Mouse (Mus musculus) layer of hippocampus, adult 9-10 months (tissue): ENCODE measurements around the gene Otp.

Experiments used
- DNase-seq: peaks from one replicate; pipeline ENCODE4 v3.0.0; 2022; ENCODE audit warnings: low spot score

Gene Otp

DNA sequence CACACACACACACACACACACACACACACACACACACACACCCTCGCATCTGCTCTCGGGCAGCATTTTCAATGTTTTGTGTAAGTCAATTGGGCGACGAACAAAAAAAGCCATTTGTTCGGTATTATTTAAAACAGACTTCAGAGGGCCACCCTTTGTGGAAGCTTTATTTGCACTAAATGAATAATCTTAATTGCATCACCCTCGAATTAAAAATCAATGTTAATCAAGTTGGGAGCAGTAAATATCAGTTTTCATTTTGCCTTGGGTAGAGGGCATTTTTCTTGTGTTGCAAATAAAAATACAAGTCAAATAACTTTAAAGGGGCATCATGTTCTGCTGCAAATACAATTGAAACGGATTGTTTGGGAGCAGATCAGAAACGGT lies 1.4 kb upstream of the Otp start:
- no peak for DNase-seq

DNA sequence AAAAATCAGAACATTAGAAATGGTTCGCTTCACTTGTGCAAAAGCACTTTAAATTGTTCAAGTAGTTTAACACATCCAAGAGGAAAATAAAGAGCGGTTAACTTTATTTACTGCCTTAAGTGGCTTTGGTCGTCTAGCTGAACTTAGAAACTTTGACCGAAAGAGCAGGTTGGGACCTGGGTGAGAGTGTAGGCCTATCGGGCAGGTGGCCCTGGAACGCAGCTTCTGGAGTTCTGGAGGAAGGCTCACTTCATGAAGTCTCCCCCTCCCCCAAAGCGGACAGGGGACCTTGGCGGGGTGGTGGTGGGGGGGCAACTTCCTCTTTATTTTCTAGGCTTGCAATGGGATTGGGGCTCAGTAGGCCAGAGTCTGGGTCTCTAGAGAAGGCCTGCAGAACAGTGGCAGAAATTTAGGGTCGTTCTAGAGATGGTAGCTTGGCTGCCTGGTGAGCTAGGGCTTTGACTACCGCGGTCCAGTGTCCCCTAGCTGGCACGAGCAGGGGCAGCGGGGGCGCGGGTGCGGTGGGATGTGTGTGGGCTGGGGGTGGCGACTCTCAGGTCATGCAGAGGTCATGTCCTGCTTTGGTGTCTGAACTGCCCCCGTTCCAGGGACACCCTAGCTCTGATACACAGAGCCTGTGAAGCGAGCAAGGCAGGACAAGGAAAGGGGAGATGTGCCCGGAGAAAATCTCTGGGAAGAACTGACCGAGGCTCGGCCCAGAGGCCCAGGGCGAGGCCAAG lies 576 bp upstream of the Otp start:
- DNase-seq: no peak

DNA sequence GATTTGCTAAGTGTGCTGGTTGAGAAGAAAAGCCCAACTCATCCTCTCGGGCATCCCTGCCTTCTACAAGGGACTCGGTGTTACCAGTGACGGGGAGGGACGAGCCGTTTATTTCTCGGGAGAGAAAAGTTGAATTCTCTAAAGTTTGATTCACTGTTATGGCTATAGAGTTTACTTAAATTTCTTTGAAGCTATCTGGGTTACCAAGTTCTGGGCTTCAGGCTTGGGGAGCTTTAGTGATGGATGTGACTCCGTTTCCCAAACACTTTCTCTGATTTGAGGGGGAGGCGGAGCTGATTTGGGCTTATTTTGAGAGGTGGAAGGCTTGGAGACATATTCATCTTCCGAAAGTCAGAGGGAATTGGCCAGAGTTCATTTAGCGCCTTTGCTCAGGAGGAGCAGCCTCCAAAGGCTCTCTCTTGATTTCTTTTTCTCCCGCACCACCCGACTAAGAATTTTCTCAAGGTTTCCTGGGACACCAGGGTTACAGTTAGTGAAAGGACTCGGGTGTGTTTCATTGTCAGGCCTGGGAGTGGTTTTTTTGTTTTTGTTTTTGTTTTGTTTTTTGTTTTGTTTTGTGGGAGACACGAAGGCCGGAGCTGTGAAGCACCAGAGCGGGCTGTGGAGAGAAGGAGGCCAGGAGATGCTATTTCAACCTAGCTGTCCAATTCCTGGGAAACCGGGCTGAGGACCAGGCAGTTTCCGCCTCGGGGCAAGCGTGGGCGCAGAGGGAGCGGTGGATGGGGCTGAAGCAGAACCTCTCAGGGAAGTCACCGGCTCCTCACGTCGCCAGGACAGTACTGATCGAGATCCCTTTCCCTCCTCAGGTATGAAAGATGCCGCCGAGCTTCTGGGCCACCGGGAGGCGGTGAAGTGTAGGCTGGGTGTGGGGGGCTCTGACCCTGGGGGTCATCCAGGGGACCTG lies 1.1 kb downstream of the Otp start:
- DNase-seq: no peak

- DNase-seq: no peak
These were observed 1.8 kb downstream of the Otp start for GRCm38 (mm10) chr13:94877211-94877590.

- DNase-seq: no peak
These were observed 2.8 kb downstream of the Otp start for GRCm38 (mm10) chr13:94877991-94878745.

- no peak for DNase-seq
These were observed 5.8 kb downstream of the Otp start for GRCm38 (mm10) chr13:94881201-94881600.

GRCm38 (mm10) chr13:94882221-94882620 lies 6.8 kb downstream of the Otp start:
- DNase-seq: no peak

- no peak for DNase-seq
These were observed 7.3 kb downstream of the Otp start for GRCm38 (mm10) chr13:94882711-94883145.

- no peak for DNase-seq
These were observed 8.0 kb downstream of the Otp start for GRCm38 (mm10) chr13:94883163-94883965.

DNA sequence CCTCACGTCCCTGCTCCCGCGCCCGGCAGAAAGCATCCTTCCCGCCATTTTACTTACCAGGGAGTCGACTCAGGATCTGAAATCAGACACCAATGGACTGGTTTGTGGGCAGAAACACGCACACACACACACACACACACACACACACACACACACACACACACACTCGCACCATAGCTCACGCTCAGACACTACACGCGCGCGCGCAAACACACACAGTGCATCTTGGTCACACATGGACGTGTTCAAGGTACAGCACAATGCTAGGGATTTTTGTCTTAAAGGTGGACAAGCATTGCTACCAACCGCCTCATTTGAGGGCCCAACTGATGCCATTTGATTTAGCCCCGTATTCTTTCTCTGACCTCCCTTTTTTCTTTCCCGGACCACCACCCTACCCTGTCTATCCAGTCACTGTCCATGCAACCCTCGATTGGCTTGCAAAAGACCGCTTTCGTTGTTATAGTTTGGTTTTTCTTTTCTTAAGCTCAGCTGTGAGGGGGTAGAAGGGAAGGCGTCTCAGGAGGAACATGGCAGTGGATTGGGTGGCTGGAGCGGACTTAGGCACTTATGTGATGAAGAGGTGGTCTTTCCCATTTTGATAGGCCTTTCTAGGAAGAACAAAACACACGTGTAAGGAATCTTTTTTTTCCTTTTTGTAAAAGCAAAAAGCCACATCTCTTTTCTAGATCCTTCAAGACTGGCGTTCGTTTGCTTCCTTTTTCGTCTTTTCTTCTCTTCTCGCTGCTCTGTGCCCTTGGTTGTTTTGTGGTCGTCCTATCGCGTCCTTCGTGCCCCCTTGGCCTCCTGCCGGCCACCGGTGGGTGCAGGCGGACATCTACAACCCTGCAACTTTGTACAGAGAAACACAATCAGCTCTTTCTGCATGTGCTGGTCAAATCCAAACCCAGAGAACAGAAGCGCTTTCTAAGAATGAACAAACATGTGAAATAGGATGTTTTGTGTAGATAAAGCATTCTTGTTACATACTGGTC lies 8.9 kb downstream of the Otp start:
- no peak for DNase-seq

DNA sequence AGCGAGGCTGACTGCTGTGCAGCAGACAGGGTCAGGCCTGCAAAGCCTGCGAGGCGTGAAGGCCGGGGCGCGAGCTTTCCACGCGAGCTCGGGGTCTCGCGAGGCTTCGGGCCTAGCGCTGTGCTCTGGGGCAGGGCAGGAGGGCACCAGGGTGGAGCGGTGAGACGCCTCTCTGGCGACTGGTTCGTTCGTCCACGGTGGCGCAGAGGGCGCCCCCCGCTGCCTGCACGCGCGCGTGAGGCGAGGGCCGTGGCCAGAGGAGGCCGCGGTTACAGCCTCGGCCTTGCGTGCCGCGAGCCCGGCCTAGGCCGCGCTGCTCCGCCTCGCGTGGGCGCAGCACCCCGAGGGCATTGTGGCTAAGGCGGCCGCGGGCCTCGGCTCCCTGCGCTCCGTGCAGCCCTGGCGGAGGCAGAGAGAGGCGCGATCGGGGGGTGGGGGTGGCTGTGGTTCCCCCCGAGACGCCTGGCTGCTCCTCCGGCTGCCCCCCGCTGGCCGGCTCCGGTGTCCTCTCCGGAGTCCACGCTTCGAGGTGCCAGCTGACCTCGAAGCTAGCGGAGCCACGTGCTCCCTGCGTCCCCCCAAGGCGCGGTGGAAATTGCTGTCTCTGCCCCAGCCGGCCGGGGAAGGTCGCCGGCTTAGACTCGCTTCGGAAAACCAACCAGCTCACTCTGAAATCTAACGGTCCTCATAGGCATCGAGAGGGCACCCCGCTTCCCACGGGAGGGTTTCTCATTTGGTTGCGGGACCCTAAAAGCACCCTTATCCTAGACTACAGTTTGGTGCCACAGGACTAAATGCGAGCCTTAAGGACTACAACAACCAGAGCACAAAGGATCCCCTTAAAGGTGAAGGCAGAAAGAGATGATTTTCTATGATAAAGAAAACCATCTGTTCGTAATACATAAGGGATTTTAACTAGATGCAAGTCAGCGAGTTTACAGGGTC lies 10.2 kb downstream of the Otp start:
- DNase-seq: no peak

DNA sequence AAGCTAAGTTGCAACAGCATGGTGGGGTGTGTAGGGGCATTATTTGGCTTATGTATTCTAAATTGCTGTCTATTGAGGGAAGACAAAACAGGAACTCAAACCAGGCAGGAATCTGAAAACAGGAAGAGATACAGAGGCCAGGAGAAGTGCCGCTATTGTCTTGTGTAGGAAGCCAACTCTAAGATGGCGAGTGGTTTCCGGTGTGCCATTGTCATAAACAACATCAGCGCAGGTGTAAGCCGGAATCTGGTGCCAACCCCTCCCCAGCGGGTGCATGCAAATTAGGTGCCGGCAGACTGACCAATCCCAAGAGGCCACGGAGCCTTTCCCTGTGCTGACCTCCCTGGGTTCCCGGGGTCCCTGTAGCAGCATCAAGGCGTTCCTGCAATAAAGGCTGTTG lies 32.4 kb downstream of the Otp start:
- DNase-seq: no peak

- DNase-seq: no peak
These were observed 37.6 kb downstream of the Otp start for GRCm38 (mm10) chr13:94912961-94913360.

- no peak for DNase-seq
These were observed 40.3 kb downstream of the Otp start for GRCm38 (mm10) chr13:94915654-94916053.

- DNase-seq: no peak
These were observed 52.7 kb downstream of the Otp start for GRCm38 (mm10) chr13:94928086-94928485.
